Mouse (Mus musculus) embryo, embryonic 10 days (tissue): Measurements from ENCODE around the gene Icam5.
A peak's percentile ranks its signal among the peaks of the same experiment; 100 is the strongest.
"Not testable (repeated sequence)": the region's sequence is repeated elsewhere in the genome, so short reads cannot be mapped to it uniquely, and the experiment has no call there.

Experiments used
- DNase-seq: peaks from one replicate; pipeline ENCODE4 v3.0.0-alpha.2; 2015; ENCODE audit warnings: low spot score

The Icam5 gene

GRCm38 (mm10) chr9:21031896-21032351, at the start of gene Icam5:
Gene Icam5 (plus strand): TSS chr9:21032073.
- no peak for DNase-seq

GRCm38 (mm10) chr9:20982171-20982570, 49.7 kb upstream of the Icam5 start:
- no peak for DNase-seq

GRCm38 (mm10) chr9:20983169-20983568, 48.7 kb upstream of the Icam5 start:
- DNase-seq: no peak

GRCm38 (mm10) chr9:20986952-20987686, 44.8 kb upstream of the Icam5 start:
- DNase-seq: no peak

- DNase-seq: no peak
These were observed 43.9 kb upstream of the Icam5 start for GRCm38 (mm10) chr9:20987953-20988352.

DNA sequence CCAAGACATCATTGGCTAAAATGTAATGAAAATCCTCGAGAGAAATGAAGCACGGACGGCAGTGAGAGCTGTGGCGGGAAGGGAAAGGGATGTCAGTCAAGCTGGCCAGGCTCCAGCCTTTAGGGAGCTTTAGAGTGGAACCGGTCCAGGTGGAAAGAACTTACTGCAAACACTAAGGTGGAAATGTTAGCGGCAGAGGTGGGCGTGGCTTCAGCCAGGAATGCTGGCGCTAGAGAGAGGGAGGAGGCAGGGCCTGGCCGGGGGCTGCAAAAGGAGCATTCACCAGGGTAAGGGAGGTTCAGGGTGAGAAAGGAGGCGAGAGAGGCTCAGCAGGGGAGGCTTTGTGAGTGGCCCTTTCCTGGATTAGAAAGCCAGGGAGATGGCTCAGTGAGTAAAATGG, 41.0 kb upstream of the Icam5 start:
- peak; percentile 68 for DNase-seq

GRCm38 (mm10) chr9:20991587-20991986, 40.3 kb upstream of the Icam5 start:
- DNase-seq: no peak

- DNase-seq: no peak
These were observed 38.5 kb upstream of the Icam5 start for GRCm38 (mm10) chr9:20993165-20993898.

DNA sequence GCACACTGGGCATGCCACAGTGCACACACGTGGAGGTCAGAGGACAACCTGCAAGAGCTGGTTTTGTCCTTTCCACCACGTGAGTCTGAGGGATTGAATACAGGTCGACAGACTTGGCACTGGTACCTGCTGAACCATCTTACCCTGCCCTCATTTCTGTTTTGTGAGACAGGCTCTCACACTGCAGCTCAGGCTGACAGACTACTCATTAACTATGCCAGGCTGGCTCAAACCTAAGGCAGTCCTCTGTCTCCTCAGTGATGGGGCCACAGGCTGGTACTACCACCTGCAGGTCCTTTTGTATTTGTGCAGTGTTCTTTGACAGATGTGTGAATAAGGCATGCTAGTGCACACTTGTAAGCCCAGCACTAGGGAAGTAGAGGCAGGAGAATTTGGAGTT, 36.8 kb upstream of the Icam5 start:
- DNase-seq: no peak

DNA sequence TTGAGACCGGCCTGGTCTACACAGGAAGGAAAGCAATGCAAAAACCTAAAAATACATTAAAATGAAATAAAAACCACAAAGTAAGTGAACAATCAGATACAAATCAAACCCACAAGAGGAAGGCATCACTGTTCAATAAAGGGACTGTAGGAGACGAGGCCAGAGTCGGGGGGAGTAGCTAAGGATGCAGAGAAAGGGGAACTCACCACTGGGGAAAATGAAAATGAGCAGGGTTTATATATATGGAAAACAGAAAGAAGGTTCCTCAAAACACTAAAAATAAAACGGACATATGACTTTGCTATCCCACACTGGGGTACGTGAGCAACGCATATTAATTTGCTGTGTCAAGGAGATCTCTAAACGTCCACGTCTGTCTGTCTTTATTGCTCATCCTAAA, 34.8 kb upstream of the Icam5 start:
- no peak for DNase-seq

DNA sequence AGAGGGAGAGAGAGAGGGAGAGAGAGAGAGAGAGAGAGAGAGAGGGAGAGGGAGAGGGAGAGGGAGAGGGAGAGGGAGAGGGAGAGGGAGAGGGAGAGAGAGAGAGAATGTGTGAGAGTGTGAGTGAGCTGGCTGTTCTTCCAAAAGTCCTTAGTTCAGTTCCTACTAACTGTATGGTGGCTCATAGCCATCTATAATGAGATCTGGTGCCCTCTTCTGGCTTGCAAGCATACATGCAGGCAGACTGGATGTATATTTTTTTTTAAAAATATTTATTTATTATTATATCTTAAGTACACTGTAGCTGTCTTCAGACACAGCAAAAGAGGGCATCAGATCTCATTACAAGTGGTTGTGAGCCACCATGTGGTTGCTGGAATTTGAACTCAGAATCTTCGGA, 33.5 kb upstream of the Icam5 start:
- peak; percentile 54 for DNase-seq

DNA sequence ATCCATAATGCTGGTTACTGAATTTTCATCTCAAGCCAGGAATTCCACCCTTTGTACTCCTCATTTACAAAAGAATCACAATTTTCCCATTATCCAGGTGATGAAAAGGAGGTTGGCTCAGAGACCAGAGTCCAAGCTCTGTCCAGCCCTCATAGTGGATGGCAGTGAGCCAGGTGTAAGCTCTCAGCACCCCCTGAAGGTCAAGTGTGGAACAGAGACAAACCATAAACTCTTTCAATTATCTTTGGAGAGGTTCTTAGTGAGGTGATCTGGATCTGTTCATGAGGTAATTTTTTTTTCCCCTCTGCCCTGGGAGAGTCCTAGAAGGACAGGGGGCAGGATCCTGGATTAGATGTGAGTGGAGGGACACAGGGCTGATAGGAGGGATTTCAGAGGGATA, 31.1 kb upstream of the Icam5 start:
- peak; percentile 52 for DNase-seq

GRCm38 (mm10) chr9:21001651-21002200, 30.1 kb upstream of the Icam5 start:
- no peak for DNase-seq

DNA sequence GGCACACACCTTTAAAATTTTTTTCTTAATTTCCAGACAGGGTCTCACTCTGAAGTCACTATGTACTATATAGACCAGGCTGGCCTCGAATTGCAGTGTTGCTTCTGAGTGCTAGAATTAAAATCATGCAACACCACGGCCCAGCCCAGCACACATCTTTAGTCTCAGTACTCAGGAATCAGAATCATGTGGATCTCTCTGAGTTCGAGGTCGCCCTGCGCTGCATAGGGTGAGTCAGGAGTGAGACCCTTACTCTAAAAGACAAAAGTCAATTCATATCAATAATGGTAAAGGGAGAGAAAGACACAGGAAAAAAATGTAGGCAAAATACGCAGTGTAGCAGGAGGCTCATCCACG, 29.6 kb upstream of the Icam5 start:
- DNase-seq: no peak

DNA sequence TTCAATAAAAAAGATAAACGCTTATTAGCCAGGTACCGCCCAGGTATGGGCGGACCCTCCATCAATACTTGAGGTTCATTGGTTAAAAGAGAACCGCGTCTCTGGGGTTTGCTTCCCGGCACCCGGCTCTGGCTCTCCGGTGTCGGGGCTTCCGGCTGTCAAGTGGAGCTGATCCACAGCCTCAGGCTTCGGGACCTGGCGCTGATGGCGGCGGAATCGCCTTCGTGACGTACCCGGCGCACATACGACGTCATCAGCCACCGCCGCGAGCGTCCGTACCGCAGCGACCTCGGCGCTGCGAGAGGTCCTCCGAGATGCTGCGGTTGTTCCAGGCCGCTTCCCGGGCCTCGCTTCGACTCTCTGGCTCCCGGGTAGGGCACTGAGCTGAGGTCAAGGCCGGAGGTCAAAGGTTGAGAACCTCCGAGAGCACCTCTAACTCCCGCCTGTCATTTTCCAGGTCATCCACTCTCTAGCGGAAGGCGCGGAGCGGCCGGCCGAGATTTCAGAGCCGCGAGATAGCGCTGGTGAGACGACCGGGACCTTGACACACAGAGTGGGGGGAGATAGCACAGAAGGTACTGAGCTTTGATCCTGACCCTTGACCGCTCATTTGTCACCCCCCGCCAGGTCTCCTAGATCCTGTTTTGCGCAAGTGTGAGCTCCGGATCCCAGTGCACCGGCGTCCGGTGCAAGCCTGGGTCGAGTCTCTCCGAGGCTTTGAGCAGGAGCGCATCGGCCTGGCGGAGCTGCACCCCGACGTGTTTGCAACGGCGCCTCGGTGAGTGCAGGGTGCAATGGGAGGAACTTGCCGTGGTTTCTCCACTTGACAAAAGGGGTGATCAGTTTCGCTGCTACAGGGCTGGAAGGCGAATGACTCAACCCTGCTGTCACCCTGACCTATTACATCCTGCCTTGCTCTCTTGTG, 29.0 kb upstream of the Icam5 start, which contains the start of gene Mrpl4:
Gene Mrpl4 (plus strand): TSS at position 112 of the 925 bp plus-strand sequence.
- DNase-seq: peak; percentile 96

- DNase-seq: no peak
These were observed 24.4 kb upstream of the Icam5 start for GRCm38 (mm10) chr9:21007313-21007952.

DNA sequence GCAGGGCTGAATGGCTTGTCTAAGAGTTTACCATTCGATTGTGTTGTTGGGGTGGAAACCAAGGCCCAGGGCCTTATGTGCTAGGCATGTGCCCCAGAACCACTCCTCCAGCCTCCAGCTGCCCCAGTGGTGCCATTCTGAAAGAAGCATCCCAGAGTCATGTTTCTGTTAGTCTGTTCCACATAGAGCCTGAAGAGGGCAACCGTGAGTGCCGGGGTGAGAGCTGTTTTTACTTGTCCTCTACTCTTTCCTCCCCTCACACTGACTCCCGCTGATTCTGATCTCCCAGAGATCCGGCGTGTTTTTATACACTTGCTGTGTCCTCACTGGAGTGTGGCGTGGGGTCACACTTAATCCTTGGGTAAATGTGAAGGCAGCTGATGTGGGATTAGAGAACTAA, 23.9 kb upstream of the Icam5 start:
- DNase-seq: no peak

- DNase-seq: no peak
These were observed 21.5 kb upstream of the Icam5 start for GRCm38 (mm10) chr9:21010362-21010761.

DNA sequence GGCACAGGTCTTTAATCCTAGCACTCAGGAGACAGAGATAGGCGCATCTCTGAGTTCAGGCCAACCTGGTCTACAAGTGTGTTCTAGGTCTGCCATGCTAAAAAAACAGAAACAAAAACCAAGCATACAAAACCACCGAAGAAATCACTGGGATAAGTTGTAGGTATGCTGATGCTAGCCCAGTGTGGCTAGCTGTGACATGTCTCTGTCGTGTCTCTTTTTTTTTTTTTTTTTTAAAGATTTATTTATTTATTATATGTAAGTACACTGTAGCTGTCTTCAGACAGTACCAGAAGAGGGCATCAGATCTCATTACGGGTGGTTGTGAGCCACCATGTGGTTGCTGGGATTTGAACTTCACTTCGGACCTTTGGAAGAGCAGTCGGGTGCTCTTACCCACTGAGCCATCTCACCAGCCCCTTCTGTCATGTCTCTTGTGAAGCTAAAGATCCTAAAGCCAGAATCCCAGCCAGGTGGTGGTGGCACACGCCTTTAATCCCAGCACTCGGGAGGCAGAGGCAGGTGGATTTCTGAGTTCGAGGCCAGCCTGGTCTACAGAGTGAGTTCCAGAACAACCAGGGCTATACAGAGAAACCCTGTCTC, 20.8 kb upstream of the Icam5 start:
- DNase-seq: not testable (repeated sequence)

GRCm38 (mm10) chr9:21011846-21012312, 20.0 kb upstream of the Icam5 start:
- DNase-seq: no peak

DNA sequence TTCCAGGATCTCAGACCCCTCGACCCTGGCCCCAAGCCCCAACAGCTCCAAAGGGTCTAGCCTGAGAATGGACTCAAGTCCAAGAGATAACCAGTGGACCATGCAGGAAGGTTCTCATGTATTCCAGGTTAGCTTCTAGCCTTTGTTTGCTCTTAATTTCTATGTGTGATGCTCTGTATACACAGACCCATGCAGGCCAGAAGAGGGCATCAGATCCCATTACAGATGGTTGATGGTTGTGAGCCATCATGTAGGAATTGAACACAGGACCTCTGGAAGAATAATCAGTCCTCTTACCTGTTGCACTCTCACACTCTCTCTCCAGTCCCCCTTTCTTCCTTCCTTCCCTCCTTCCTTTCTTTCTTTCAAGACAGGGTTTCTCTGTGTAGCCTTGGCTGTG, 19.5 kb upstream of the Icam5 start:
- DNase-seq: no peak
